Mouse (Mus musculus): ENCODE results near the gene Gcnt7.

Gcnt7 gene

GRCm38 (mm10) chr2:172452458-172452857 is 5.9 kb downstream of the Gcnt7 start:
- no peak for DNase-seq

DNA sequence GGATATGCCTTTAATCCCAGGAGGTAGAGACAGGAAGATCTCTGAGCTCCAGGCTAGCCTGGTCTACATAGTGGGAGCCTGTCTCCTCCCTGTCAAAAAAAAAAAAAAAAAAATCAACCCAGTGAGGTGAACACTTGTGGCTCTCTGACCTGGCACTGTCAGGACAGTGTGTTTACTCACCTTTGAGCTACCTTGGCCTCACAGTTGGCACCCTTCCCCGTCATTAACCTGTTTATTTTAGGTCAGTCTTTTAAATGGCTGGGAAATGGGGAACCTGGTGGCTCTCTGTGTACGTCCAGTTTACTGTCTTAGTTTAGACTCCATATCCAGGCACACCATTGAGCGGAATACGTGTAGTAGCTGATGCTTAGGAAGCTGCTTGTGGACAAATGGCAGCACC is 6.4 kb downstream of the Gcnt7 start:
- DNase-seq: no peak

DNA sequence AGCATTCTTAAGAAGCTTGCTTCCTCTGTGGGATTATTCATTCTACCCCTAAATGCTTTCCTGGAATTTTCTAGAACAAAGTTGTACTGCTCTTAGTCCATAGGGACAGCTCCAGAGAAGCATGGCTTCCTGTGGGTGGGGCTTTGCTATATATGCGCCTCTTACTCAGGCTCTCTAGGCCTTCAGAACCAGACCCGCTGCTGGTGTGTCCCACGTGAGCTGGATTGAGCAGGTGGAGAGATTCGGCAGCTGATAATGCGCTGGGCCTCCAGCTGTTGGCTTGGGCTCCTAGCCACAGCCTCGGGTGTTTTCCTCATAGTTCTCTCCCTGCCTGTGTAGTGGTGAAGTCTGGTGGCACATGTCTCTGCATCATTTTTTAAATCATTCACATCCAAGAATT is 7.8 kb downstream of the Gcnt7 start:
- no peak for DNase-seq

DNA sequence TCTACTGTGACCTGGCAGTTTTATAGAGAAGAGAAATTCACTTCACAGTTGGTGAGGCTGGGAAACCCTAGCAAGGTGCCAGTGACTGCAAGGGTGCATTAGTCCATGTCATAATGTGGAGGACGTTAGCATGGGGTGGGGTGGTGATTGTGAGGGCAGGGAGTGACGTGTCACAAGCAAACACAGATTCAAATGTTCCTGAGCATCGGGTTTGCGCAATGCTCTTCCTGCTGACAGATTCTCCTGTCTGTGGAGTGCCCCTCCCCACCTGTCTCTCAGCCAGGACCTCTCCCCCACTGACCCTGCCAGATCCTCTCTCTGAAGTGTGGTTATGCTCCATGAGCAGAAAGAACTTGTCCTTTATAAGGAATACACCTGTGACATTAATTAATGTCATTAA is 10.1 kb downstream of the Gcnt7 start:
- DNase-seq: no peak

- DNase-seq: no peak
Measured at GRCm38 (mm10) chr2:172447317-172447716, 11.1 kb downstream of the Gcnt7 start.

DNA sequence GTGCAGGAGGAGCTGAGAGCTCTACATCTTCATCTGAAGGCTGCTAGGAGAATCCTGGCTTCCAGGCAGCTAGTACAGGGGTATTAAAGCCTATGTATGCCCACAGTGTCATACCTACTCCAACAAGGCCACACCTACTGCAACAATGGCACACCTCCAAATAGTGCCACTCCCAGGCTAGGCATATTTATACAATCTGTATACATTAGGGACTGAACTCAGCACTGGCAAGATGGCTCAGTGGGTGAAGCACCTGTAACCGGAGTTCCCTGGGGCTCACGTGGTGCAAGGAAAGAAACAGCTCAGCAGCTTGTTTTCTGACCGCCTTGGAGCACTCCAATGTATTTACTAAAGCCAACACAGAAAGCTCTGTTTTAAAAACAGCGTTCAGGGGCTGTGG is 12.8 kb downstream of the Gcnt7 start:
- DNase-seq: no peak

DNA sequence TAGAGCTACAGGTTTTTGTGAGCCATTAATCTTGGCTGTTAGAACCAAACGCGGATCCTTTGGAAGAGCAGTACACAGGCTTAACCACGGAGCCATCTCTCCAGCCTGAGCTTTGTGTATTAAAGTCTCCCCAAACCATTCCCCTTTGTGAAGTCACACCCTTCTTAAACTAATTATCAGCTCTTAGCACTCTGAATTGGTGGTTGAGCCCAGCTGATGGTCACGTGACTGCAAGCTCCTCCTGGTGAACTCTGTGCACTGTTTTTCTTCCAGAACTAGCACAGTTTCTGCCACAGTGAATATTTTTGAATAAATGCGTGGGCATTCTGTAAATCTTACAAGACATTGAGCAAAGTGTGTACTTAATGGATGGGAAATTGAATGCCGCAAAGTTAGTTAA is 17.2 kb downstream of the Gcnt7 start:
- DNase-seq: no peak

DNA sequence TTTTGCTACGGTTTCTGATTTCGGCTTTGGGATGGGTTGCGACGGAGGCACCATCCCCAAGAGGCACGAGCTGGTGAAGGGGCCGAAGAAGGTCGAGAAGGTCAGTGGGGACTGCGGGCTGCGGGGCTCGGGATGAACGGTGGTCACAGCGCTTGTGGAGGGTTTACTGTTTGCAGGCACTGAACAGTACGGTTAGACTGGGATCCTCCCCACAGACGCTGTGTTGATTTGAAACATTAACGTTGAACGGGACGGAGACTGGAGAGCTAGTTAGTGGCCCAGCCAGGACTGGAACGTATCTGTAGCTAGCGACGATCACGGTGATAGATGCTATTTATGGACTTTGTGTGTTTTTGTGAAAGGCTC is 17.8 kb downstream of the Gcnt7 start:
- no peak for DNase-seq

DNA sequence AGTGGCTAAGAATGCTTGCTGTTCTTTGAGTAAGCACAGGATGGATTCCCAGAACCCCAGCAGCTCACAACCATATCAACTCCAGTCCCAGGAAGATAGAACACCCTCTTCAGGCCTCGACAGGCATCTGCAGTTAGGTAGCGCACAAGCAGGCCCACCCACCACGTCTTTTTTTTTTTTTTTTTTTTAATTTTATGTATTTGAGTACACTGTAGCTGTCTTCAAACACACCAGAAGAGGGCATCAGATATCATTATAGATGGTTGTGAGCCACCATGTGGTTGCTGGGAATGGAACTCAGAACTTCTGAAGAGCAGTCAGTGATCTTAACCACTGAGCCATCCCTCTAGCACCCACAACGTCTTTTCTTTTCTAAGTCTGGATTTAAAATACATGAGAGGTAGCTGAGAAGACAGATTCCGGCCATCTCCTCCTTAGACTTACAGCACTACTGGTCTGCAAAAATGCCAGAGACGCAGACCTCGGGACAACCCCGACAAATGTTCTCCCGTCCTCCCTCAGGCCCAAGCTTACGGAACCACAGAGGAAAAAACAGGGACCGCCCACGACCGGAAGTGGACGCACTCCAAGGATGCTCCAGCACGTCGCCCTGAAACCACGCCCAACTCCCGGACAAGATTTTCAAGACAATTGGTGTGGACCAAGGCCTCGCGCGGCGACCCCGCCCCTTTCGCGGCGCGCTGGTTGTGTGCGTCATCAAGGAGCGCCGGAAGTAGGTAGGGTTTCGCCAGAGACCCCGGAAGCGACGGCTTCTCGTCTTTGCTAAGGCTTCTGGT is 18.4 kb downstream of the Gcnt7 start, which contains the start of gene Rtf2:
Gene Rtf2 (plus strand): TSS at position 714 of the 797 bp plus-strand sequence.
- DNase-seq: peak; percentile 99

- no peak for DNase-seq
Measured at GRCm38 (mm10) chr2:172437371-172437952, 20.9 kb downstream of the Gcnt7 start.

- no peak for DNase-seq
Measured at GRCm38 (mm10) chr2:172433746-172434145, 24.6 kb downstream of the Gcnt7 start.

DNA sequence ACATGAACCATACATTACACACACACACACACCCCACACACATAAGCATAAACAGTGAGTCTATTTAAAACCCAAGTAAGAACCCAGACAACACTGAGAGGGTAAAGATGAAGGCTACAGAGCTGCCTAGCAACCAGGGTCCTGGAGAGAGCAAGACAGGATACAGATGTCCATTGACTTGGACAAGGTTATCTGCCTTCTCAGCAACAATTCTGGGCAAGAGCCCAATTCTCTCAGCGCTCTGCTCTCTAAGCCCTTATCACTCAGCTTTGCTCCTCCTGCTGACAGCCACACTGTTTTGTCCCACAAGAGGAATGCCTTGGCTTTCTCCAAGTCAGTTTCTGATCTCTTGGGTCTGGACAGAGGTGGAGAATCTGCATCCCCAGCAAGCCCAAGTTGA is 27.8 kb downstream of the Gcnt7 start:
- no peak for DNase-seq

DNA sequence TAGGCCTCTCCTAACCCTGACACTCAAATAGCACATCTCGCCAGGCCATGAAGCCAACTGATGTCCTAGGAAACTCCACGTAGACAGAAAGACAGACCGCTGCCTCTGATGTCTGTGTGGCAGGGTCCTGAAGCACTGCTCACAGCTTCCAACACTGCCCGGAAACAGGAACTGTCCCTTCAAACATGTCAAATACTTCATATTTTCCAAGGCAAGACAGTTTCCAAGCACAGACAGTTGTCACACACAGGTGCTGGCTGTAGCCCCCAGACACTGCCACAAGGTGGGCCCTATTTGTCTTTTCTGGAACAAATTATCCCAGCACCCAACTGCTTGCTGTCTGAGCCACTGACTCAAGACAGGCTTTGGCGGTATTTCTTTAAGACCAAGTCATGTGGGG is 40.2 kb downstream of the Gcnt7 start:
- DNase-seq: no peak

- DNase-seq: no peak
Measured at GRCm38 (mm10) chr2:172416876-172417275, 41.5 kb downstream of the Gcnt7 start.

GRCm38 (mm10) chr2:172416218-172416617 is 42.2 kb downstream of the Gcnt7 start:
- no peak for DNase-seq

DNA sequence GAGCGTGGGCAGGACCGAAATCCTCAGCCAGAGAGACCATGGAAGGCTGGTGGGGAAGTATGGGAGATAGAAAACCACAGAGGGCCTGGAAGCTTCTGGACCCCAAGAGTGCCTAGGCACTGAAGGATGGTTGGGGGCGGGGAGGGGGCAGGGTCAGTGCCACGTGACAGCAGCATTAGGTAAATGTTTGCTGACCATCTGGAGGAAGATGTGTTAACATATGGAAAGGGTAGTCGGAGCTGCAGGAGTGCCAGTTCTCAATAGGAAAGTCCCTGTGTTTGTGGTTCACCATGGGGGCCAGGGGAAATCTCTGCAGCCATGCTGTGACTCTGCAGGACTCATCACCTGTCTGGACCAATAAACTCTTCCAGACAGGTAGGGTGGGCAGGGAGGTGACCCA is 44.5 kb downstream of the Gcnt7 start:
- no peak for DNase-seq

GRCm38 (mm10) chr2:172413273-172413672 is 45.1 kb downstream of the Gcnt7 start:
- DNase-seq: no peak

- no peak for DNase-seq
Measured at GRCm38 (mm10) chr2:172412454-172412853, 45.9 kb downstream of the Gcnt7 start.

- DNase-seq: no peak
Measured at GRCm38 (mm10) chr2:172411091-172411490, 47.3 kb downstream of the Gcnt7 start.

- DNase-seq: no peak
Measured at GRCm38 (mm10) chr2:172410686-172411085, 47.7 kb downstream of the Gcnt7 start.

- DNase-seq: no peak
Measured at GRCm38 (mm10) chr2:172407499-172407898, 50.9 kb downstream of the Gcnt7 start.

GRCm38 (mm10) chr2:172406173-172406572 is 52.2 kb downstream of the Gcnt7 start:
- DNase-seq: no peak

- no peak for DNase-seq
Measured at GRCm38 (mm10) chr2:172405011-172405410, 53.4 kb downstream of the Gcnt7 start.

GRCm38 (mm10) chr2:172404239-172404638 is 54.2 kb downstream of the Gcnt7 start:
- no peak for DNase-seq

Data from right cerebral cortex, postnatal 25 days (tissue).